In the genomic region with DNA sequence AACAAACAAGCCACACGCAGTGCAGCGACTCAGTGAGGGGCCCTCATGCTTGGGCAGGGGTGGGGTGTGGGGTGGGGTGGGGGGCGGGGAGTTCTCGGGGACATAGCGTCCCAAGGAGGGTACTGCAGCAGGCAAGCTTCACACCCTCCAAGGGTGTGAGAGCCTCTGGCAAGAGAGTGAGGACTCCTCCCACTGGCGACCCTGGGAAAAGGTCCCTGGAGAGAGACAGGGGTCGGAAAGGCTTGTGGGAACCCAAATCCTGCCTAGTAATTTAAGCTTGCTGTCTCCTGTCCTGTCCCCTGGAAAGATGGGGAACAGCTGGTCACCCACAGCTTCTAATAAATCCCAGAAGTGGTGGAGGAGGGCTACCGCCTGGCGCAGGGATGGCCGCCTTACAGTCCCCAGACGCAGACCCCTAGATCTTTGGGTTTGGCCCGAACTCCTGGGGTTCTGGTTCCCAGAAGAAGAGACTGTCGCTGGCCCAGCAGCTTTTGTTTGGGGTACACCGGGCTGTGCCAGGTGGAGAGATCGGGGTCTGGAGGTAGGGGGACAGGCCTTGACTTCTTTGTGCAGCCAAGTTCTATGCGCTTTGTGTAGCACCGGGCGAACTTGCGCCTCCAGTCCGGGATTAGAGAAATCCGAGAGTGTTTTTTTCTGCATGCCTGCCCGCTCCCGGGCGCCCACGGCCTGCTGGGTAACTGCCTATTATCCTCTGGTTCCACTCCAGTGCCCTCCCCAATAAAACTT, we compare ENCODE assay signal across 9 mouse cellular contexts. TPM values are rescaled to one million over a fixed set of nuclear protein-coding genes. Genes with fewer than 3 reads are reported as not detected.
A peak's percentile ranks its signal among the peaks of the same experiment; 100 is the strongest.
DNase-seq lines count a peak whose midpoint lies in the region; ATAC-seq and TF ChIP-seq lines count a peak whose summit lies in the region.
"Had no signal": no experiment of that assay in that cellular context is flagged by ENCODE, and none has a peak within 500 bp of the region (broad histone marks: within the 10 kb centered on the region; RNA-seq: fewer than 3 reads in every experiment).

No protein-coding gene starts in this region.

- H3K9me3 ChIP-seq in embryonic facial prominence, embryonic 13.5 days: no peaks in the 10 kb centered on the region
- H3K9me3 ChIP-seq in hindbrain, embryonic 11.5 days (ENCODE audit: control insufficient read depth, low read length): no peaks in the 10 kb centered on the region
- H3K9me3 ChIP-seq in neural tube, embryonic 13.5 days: no peaks in the 10 kb centered on the region

- H3K4me1 ChIP-seq in embryonic facial prominence, embryonic 13.5 days: peaks cover 22% of the 10 kb centered on the region
- H3K4me1 ChIP-seq in hindbrain, embryonic 11.5 days (replicated peaks; ENCODE audit: control insufficient read depth, insufficient read depth, low read length): peaks cover 10% of the 10 kb centered on the region
- H3K4me1 ChIP-seq in neural tube, embryonic 13.5 days (replicated peaks): peaks cover 40% of the 10 kb centered on the region

- H3K36me3 ChIP-seq in embryonic facial prominence, embryonic 13.5 days: no peaks in the 10 kb centered on the region
- H3K36me3 ChIP-seq in hindbrain, embryonic 11.5 days (ENCODE audit: control insufficient read depth, insufficient read depth, low read length): no peaks in the 10 kb centered on the region
- H3K36me3 ChIP-seq in neural tube, embryonic 13.5 days: no peaks in the 10 kb centered on the region

- no peak for TF ChIP-seq CTCF in left cerebral cortex, adult 2 months (IDR thresholded peaks at IDR 0.05)

- peak overlapping the region; percentile 41 for H3K9ac ChIP-seq in embryonic facial prominence, embryonic 13.5 days
- peak overlapping the region; percentile 25; the same call in 1 of the 2 replicates for H3K9ac ChIP-seq in hindbrain, embryonic 11.5 days (ENCODE audit: low read depth, low read length)
- peak overlapping the region; percentile 51 for H3K9ac ChIP-seq in neural tube, embryonic 13.5 days

- intact Hi-C loops in left cerebral cortex, adult 2 months (cut with DNase I): no loop called here

- peak; percentile 74 for DNase-seq in hindbrain, embryonic 11.5 days (ENCODE audit: low spot score)
- DNase-seq in large intestine, adult 2 months (ENCODE audit: low read depth, low spot score): peak; percentile 46
- no peak for DNase-seq in left cerebral cortex, adult 2 months (ENCODE audit: extremely low spot score in 1 of 2, low spot score in 2 of 2)
- no peak for DNase-seq in spleen, adult 12 weeks (ENCODE audit: low spot score)
- no peak for DNase-seq in cerebellum, postnatal 36 days

- H3K27me3 ChIP-seq in embryonic facial prominence, embryonic 13.5 days: peaks cover 84% of the 10 kb centered on the region
- H3K27me3 ChIP-seq in hindbrain, embryonic 11.5 days (ENCODE audit: control insufficient read depth, insufficient read depth, low read length): peaks cover 58% of the 10 kb centered on the region
- H3K27me3 ChIP-seq in neural tube, embryonic 13.5 days: peaks cover 84% of the 10 kb centered on the region

- no peak for ATAC-seq in embryonic facial prominence, embryonic 13.5 days (ENCODE audit: insufficient number of reproducible peaks, insufficient read depth, low FRiP score, low TSS enrichment, low read depth)
- ATAC-seq in hindbrain, embryonic 11.5 days (ENCODE audit: low FRiP score): peak; percentile 87
- peak; percentile 70 for ATAC-seq in neural tube, embryonic 13.5 days (ENCODE audit: low read depth)
- ATAC-seq in megakaryocyte-erythroid progenitor cell, adult 5-6 weeks (replicated peaks; ENCODE audit: low FRiP score, low TSS enrichment, poor library complexity, severe bottlenecking): no peak

- under 1% methylated on average over 25 of the region's 25 CpGs for WGBS in embryonic facial prominence, embryonic 13.5 days
- 1% methylated on average over 24 of the region's 25 CpGs for WGBS in hindbrain, embryonic 11.5 days
- WGBS in large intestine, adult 2 months: 5% methylated on average over 25 of the region's 25 CpGs
- under 1% methylated on average over 25 of the region's 25 CpGs for WGBS in neural tube, embryonic 13.5 days

- H3K27ac ChIP-seq in embryonic facial prominence, embryonic 13.5 days: peak overlapping the region; percentile 24; the same call in 1 of the 2 replicates
- peak overlapping the region; percentile 48 for H3K27ac ChIP-seq in hindbrain, embryonic 11.5 days (ENCODE audit: low read depth, low read length)
- peak overlapping the region; percentile 87 for H3K27ac ChIP-seq in neural tube, embryonic 13.5 days (replicated peaks)
- H3K27ac ChIP-seq in left cerebral cortex, adult 2 months: no peak overlapping the region

- H3K4me2 ChIP-seq in embryonic facial prominence, embryonic 13.5 days: peak overlapping the region; percentile 57
- H3K4me2 ChIP-seq in hindbrain, embryonic 11.5 days (replicated peaks; ENCODE audit: low read depth, low read length): peak overlapping the region; percentile 12
- H3K4me2 ChIP-seq in neural tube, embryonic 13.5 days: peak overlapping the region; percentile 48

- peak overlapping the region; percentile 29 for H3K4me3 ChIP-seq in embryonic facial prominence, embryonic 13.5 days
- H3K4me3 ChIP-seq in hindbrain, embryonic 11.5 days (ENCODE audit: low read depth, low read length): no peak overlapping the region
- peak overlapping the region; percentile 8; the same call in 1 of the 2 replicates for H3K4me3 ChIP-seq in neural tube, embryonic 13.5 days
- H3K4me3 ChIP-seq in left cerebral cortex, adult 2 months: no peak overlapping the region

RNA-seq across cellular contexts. Expression of gene Uncx, which starts 56.1 kb away (rescaled TPM):
- polyA plus RNA-seq in embryonic facial prominence, embryonic 13.5 days (2015; fragmentation: Nextera tagmentation; extraction: Ambion mirVana): 2.3 and 4.4 TPM in 2 replicates
- 57.9 and 66.8 TPM in 2 replicates for polyA plus RNA-seq in hindbrain, embryonic 11.5 days (2014; fragmentation: Nextera tagmentation; extraction: Ambion mirVana)
- polyA plus RNA-seq in large intestine, adult 2 months (2012; rRNA removed): not detected in 2 replicates
- polyA plus RNA-seq in neural tube, embryonic 13.5 days (2015; fragmentation: Nextera tagmentation; extraction: Ambion mirVana): 43.3 and 46.4 TPM in 2 replicates
- under 1 TPM; 0.19 to 0.27 TPM for total RNA-seq in left cerebral cortex, adult 2 months (2021)
- not detected in 2 replicates for total RNA-seq in megakaryocyte-erythroid progenitor cell, adult 5-6 weeks (2014; fragmentation: Nextera tagmentation)
- total RNA-seq in megakaryocyte-erythroid progenitor cell, adult 5-6 weeks (2017): not detected in 2 replicates
- total RNA-seq: hematopoietic stem cell, adult 5-6 weeks had no signal

Comparison
In these comparisons a context has a peak if more than half of its experiments do, and no peak if none do; other contexts are left out.
1. ATAC-seq: peak in hindbrain, embryonic 11.5 days (single experiment) and neural tube, embryonic 13.5 days (single experiment); none in embryonic facial prominence, embryonic 13.5 days (single experiment) and megakaryocyte-erythroid progenitor cell, adult 5-6 weeks (single experiment).
2. H3K4me3 ChIP-seq: peak in embryonic facial prominence, embryonic 13.5 days (single experiment) and neural tube, embryonic 13.5 days (single experiment); none in hindbrain, embryonic 11.5 days (single experiment) and left cerebral cortex, adult 2 months (single experiment).
3. DNase-seq: peak in hindbrain, embryonic 11.5 days (single experiment) and large intestine, adult 2 months (single experiment); none in left cerebral cortex, adult 2 months (0 of 2), spleen, adult 12 weeks (single experiment) and cerebellum, postnatal 36 days (0 of 2).
4. Peak in every context shown above with its lines, with median percentiles within 50 percentile points of each other: H3K4me2 ChIP-seq and H3K9ac ChIP-seq.